In genomic region chr5:111300776-111301175, GRCm38 (mm10) we compare ENCODE assay signal across 21 mouse cellular contexts. TPM values are rescaled to one million over a fixed set of nuclear protein-coding genes. Genes with fewer than 3 reads are reported as not detected.
DNase-seq lines count a peak whose midpoint lies in the region; ATAC-seq lines count a peak whose summit lies in the region.
"Had no signal": no experiment of that assay in that cellular context is flagged by ENCODE, and none has a peak within 500 bp of the region (broad histone marks: within the 10 kb centered on the region; RNA-seq: fewer than 3 reads in every experiment).

No protein-coding gene starts in this region.

- no peak overlapping the region for H3K27ac ChIP-seq in kidney, embryonic 14.5 days (ENCODE audit: low read depth, low read length)
- H3K27ac ChIP-seq in midbrain, embryonic 14.5 days (replicated peaks; ENCODE audit: low read depth, low read length) = no peak overlapping the region
- H3K27ac ChIP-seq in midbrain, embryonic 16.5 days (ENCODE audit: low read length) = no peak overlapping the region
- no peak overlapping the region for H3K27ac ChIP-seq in neural tube, embryonic 15.5 days (replicated peaks)
- H3K27ac ChIP-seq: embryonic facial prominence, embryonic 12.5 days; forebrain, embryonic 12.5 days had no signal

- H3K9me3 ChIP-seq in kidney, embryonic 14.5 days (ENCODE audit: control insufficient read depth, low read length) = no peaks in the 10 kb centered on the region
- H3K9me3 ChIP-seq in midbrain, embryonic 14.5 days (ENCODE audit: control insufficient read depth, low read length) = no peaks in the 10 kb centered on the region; the same call in 1 of the 2 replicates
- H3K9me3 ChIP-seq in midbrain, embryonic 16.5 days (replicated peaks; ENCODE audit: control insufficient read depth, low read length, poor library complexity, severe bottlenecking) = no peaks in the 10 kb centered on the region
- no peaks in the 10 kb centered on the region for H3K9me3 ChIP-seq in neural tube, embryonic 15.5 days (replicated peaks)
- H3K9me3 ChIP-seq: forebrain, embryonic 12.5 days; G1E had no signal

- intact Hi-C loops in heart, postnatal 25 days (cut with DNase I) = no loop called here

- H3K4me1 ChIP-seq in kidney, embryonic 14.5 days (ENCODE audit: control insufficient read depth, insufficient read depth, low read length) = peaks cover 9% of the 10 kb centered on the region
- H3K4me1 ChIP-seq in midbrain, embryonic 14.5 days (ENCODE audit: control insufficient read depth, insufficient read depth, low read length) = no peaks in the 10 kb centered on the region
- no peaks in the 10 kb centered on the region; the same call in 1 of the 2 replicates for H3K4me1 ChIP-seq in midbrain, embryonic 16.5 days (ENCODE audit: control insufficient read depth, insufficient read depth, low read length)
- H3K4me1 ChIP-seq in neural tube, embryonic 15.5 days = peaks cover 4% of the 10 kb centered on the region; the same call in 1 of the 2 replicates
- H3K4me1 ChIP-seq: forebrain, embryonic 12.5 days had no signal

- DNase-seq in heart, adult 11 months = peak; percentile 19
- DNase-seq in heart, postnatal 25 days (ENCODE audit: low spot score) = no peak
- no peak for DNase-seq in kidney, postnatal 14 days
- peak; percentile 32 for DNase-seq in midbrain, embryonic 14.5 days
- DNase-seq: adrenal gland, adult 8-10 months; adrenal gland, postnatal 36 days; B cell, adult 2 months; cerebellum, adult 11-12 months; cerebellum, adult 9-10 months; cerebellum, postnatal 25 days; gastrocnemius, postnatal 14 days; heart, postnatal 36 days had no signal

- no peak overlapping the region for H3K4me2 ChIP-seq in kidney, embryonic 14.5 days (replicated peaks; ENCODE audit: low read depth, low read length)
- no peak overlapping the region for H3K4me2 ChIP-seq in midbrain, embryonic 14.5 days (ENCODE audit: low read length)
- H3K4me2 ChIP-seq in midbrain, embryonic 16.5 days (ENCODE audit: low read length) = no peak overlapping the region
- H3K4me2 ChIP-seq in neural tube, embryonic 15.5 days = no peak overlapping the region
- H3K4me2 ChIP-seq: embryonic facial prominence, embryonic 12.5 days; forebrain, embryonic 12.5 days; heart, embryonic 12.5 days had no signal

- WGBS in kidney, embryonic 14.5 days = 40% methylated on average over 8 of the region's 8 CpGs
- WGBS in midbrain, embryonic 14.5 days = 61% methylated on average over 8 of the region's 8 CpGs
- WGBS in midbrain, embryonic 16.5 days = 54% methylated on average over 8 of the region's 8 CpGs
- WGBS in neural tube, embryonic 15.5 days = 30% methylated on average over 8 of the region's 8 CpGs

- 0 out of 2 replicates have a peak, but pooled peaks have one; percentile 24 for ATAC-seq in kidney, embryonic 14.5 days (ENCODE audit: low FRiP score, low TSS enrichment)
- ATAC-seq in midbrain, embryonic 14.5 days (ENCODE audit: low FRiP score, low TSS enrichment) = no peak
- ATAC-seq in midbrain, embryonic 16.5 days = no peak
- peak; percentile 41; the same call in 1 of the 2 replicates for ATAC-seq in neural tube, embryonic 15.5 days (ENCODE audit: low FRiP score)
- ATAC-seq: CD4-positive, CD25-positive, alpha-beta regulatory T cell, adult 4 months; forebrain, embryonic 16.5 days had no signal

- H3K36me3 ChIP-seq in kidney, embryonic 14.5 days (ENCODE audit: control insufficient read depth, insufficient read depth, low read length) = no peaks in the 10 kb centered on the region
- H3K36me3 ChIP-seq in midbrain, embryonic 14.5 days (ENCODE audit: control insufficient read depth, insufficient read depth, low read length) = no peaks in the 10 kb centered on the region
- H3K36me3 ChIP-seq in midbrain, embryonic 16.5 days (ENCODE audit: control insufficient read depth, insufficient read depth, low read length) = no peaks in the 10 kb centered on the region
- H3K36me3 ChIP-seq in neural tube, embryonic 15.5 days = no peaks in the 10 kb centered on the region
- H3K36me3 ChIP-seq: embryonic facial prominence, embryonic 12.5 days; forebrain, embryonic 12.5 days; G1E; heart, embryonic 12.5 days had no signal

- H3K4me3 ChIP-seq in kidney, embryonic 14.5 days (ENCODE audit: low read length) = no peak overlapping the region
- H3K4me3 ChIP-seq in midbrain, embryonic 14.5 days (replicated peaks; ENCODE audit: low read depth, low read length) = no peak overlapping the region
- H3K4me3 ChIP-seq in midbrain, embryonic 16.5 days (ENCODE audit: low read depth, low read length) = no peak overlapping the region
- H3K4me3 ChIP-seq in neural tube, embryonic 15.5 days (replicated peaks) = no peak overlapping the region
- H3K4me3 ChIP-seq: embryonic facial prominence, embryonic 12.5 days; forebrain, embryonic 12.5 days; heart, embryonic 12.5 days had no signal

- no peaks in the 10 kb centered on the region for H3K27me3 ChIP-seq in kidney, embryonic 14.5 days (ENCODE audit: control insufficient read depth, insufficient read depth, low read length)
- no peaks in the 10 kb centered on the region for H3K27me3 ChIP-seq in midbrain, embryonic 14.5 days (ENCODE audit: control insufficient read depth, insufficient read depth, low read length)
- no peaks in the 10 kb centered on the region for H3K27me3 ChIP-seq in midbrain, embryonic 16.5 days (ENCODE audit: control insufficient read depth, insufficient read depth, low read depth, low read length)
- H3K27me3 ChIP-seq in neural tube, embryonic 15.5 days (replicated peaks) = no peaks in the 10 kb centered on the region
- H3K27me3 ChIP-seq: embryonic facial prominence, embryonic 12.5 days; forebrain, embryonic 12.5 days had no signal

- H3K9ac ChIP-seq in kidney, embryonic 14.5 days (ENCODE audit: low read depth, low read length) = no peak overlapping the region
- no peak overlapping the region for H3K9ac ChIP-seq in midbrain, embryonic 14.5 days (replicated peaks; ENCODE audit: low read length)
- no peak overlapping the region for H3K9ac ChIP-seq in midbrain, embryonic 16.5 days (ENCODE audit: low read depth, low read length)
- no peak overlapping the region for H3K9ac ChIP-seq in neural tube, embryonic 15.5 days (replicated peaks)
- H3K9ac ChIP-seq: embryonic facial prominence, embryonic 12.5 days; forebrain, embryonic 12.5 days; heart, embryonic 12.5 days had no signal

RNA-seq across cellular contexts. Expression of gene Pitpnb, which starts 29.8 kb away (rescaled TPM):
- total RNA-seq in heart, postnatal 25 days (2021) = 10 to 100 TPM; 38.1 to 38.4 TPM
- polyA plus RNA-seq in kidney, embryonic 14.5 days (2014; fragmentation: Nextera tagmentation; extraction: Ambion mirVana) = 70.4 and 120 TPM in 2 replicates
- 77.6 and 104 TPM in 2 replicates for polyA plus RNA-seq in midbrain, embryonic 14.5 days (2014; fragmentation: Nextera tagmentation; extraction: Ambion mirVana)
- 96.9 and 98.7 TPM in 2 replicates for polyA plus RNA-seq in midbrain, embryonic 16.5 days (2015; fragmentation: Nextera tagmentation; extraction: Ambion mirVana)
- polyA plus RNA-seq in neural tube, embryonic 15.5 days (2015; fragmentation: Nextera tagmentation; extraction: Ambion mirVana) = 95.8 and 103 TPM in 2 replicates

Comparison
In these comparisons a context has a peak if more than half of its experiments do, and no peak if none do; other contexts are left out.
1. DNase-seq: peak in heart, adult 11 months (single experiment) and midbrain, embryonic 14.5 days (single experiment); none in heart, postnatal 25 days (single experiment) and kidney, postnatal 14 days (single experiment).
2. ATAC-seq: peak in kidney, embryonic 14.5 days (single experiment) and neural tube, embryonic 15.5 days (single experiment); none in midbrain, embryonic 14.5 days (single experiment) and midbrain, embryonic 16.5 days (single experiment).